Mouse (Mus musculus): ENCODE data around the gene Fam213a. TPM values are rescaled to one million over a fixed set of nuclear protein-coding genes. Genes with fewer than 3 reads are reported as not detected.

Fam213a gene
- polyA plus RNA-seq, 1 experiment from 2014 or later: 50.5 TPM

DNA sequence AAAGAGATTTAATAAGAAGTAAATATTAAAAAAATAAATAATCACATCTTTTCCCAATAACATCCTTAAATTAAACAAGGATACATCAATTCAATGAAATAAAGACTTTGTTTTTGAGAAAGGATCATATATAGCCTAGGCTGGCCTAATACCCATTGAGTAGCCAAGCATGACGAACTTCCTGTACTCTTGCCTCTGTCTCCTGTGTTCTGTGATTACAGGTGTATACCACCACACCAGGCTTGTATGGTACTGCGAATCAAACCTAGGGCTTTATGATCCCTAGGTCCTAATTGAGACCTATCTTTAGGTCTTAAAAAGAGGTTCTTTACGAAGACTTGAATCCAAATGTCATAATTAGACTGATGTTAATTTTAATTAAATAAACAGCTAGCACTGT is 7.7 kb upstream of the Fam213a start:
- Histone ChIP-seq H3K36me3 (replicated peaks) (no peaks in the 10 kb centered on the region), H3K4me1 (no peaks in the 10 kb centered on the region), H3K9me3 (no peaks in the 10 kb centered on the region), H3K27me3 (ENCODE audit: poor library complexity, severe bottlenecking) (no peaks in the 10 kb centered on the region), H3K27ac (no peak overlapping the region), H3K4me3 (no peak overlapping the region)
- WGBS: 91% methylated on average over 3 of the region's 3 CpGs
- no peak for DNase-seq (ENCODE audit: extremely low spot score, low spot score)

DNA sequence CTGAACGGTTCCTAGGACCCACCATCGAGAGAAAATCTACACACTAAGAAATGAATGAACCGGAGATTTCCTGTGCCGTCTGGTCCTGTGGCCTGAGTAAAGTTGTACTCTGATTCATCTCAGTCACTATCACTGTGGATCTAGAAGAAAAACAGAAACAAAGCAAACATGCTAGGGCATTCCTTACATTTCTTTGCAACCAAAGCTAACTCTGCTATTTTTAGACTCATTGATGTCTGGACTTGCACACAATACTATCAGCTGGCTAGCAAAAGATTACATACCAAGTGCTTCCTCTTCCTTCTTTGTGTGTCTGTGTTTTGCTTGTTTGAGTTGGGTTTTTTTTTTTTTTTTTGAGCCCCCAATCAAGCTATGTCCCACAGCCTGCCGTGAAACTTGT is 3.9 kb upstream of the Fam213a start:
- 0 out of 2 replicates have a peak, but pooled peaks cover 8% of the 10 kb centered on the region for H3K27me3 ChIP-seq (ENCODE audit: poor library complexity, severe bottlenecking)
- DNase-seq (ENCODE audit: extremely low spot score, low spot score): no peak
- no peak overlapping the region for H3K27ac ChIP-seq
- no peaks in the 10 kb centered on the region for H3K36me3 ChIP-seq (replicated peaks)
- no peaks in the 10 kb centered on the region for H3K9me3 ChIP-seq
- H3K4me3 ChIP-seq: no peak overlapping the region
- peaks cover 17% of the 10 kb centered on the region for H3K4me1 ChIP-seq
- whole genome bisulfite sequencing: 89% methylated on average over 5 of the region's 5 CpGs

DNA sequence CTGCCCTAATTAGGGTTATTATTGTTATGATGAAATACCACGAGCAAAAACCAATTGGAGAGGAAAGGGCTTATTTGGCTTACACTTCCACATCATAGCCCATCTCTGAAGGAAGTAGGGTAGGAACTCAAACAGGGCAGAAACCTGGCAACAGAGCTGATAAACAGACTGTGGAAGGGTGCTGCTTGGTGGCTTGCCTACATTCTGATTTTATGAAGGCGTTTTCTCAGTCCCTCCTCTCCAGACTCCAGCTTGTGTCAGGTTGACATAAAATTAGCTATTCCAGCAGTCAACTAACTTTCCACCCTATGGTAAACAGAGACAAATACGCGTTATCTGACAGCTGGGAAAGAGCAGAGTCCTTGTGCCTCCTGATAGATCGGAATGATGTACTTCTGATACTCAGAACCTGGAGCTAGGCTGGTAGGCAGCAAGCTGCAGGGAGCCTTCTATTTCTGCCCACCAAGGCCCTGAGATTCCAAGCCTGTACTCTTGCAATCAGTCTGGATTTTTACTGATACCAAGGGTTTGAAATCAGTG is 1.2 kb upstream of the Fam213a start:
- DNase-seq (ENCODE audit: extremely low spot score, low spot score): no peak
- WGBS: 73% methylated on average over 5 of the region's 5 CpGs
- H3K36me3 ChIP-seq (replicated peaks): no peaks in the 10 kb centered on the region
- peaks cover 17% of the 10 kb centered on the region for H3K4me1 ChIP-seq
- 0 out of 2 replicates have a peak, but pooled peaks cover 8% of the 10 kb centered on the region for H3K27me3 ChIP-seq (ENCODE audit: poor library complexity, severe bottlenecking)
- no peaks in the 10 kb centered on the region for H3K9me3 ChIP-seq
- no peak overlapping the region for H3K4me3 ChIP-seq
- no peak overlapping the region for H3K27ac ChIP-seq

DNA sequence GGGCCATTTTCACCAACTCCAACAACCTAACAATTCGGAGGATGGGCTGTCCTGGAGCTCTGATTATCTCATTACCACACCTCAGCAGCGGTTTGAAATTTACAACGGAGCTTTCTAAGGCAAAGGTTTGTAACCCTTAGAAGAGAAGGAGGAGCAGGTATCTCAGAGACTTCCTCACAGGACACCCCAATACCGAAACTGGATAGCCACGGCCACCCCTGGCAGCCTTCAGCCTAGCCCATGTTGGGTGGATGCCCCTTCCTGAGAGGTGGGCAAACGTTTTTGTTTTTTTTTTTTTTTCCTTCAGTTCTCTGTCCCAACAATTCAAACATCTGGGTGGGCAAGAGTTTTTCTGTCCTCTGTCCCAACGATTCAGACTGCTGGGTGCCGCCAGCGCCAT is 445 bp downstream of the Fam213a start:
- Histone ChIP-seq H3K36me3 (replicated peaks) (no peaks in the 10 kb centered on the region), H3K4me1 (peaks cover 21% of the 10 kb centered on the region), H3K27me3 (ENCODE audit: poor library complexity, severe bottlenecking) (0 out of 2 replicates have a peak, but pooled peaks cover 8% of the 10 kb centered on the region), H3K27ac (peak overlapping the region; percentile 88), H3K4me3 (peak overlapping the region; percentile 71), H3K9me3 (no peaks in the 10 kb centered on the region)
- no peak for DNase-seq (ENCODE audit: extremely low spot score, low spot score)
- WGBS: 24% methylated on average over 9 of the region's 9 CpGs

DNA sequence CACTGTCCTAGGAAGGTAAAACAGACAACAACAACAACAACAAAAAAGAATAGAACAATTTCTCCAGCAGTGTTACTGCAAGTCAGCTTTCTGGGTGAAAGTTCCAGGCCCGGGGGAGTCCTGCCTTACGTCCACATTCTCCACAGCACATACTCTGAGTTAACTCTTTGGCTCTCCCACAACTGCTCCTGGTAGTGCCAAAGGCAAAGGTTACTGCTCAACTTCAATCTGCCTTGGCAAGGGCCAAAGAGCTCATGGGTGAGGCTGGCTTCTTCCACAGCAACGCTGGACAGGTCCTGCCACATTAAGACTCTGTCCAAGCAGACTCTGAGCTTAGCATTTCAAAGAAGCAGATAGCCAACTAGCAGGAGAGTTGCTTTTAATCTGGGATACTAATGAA is 1.7 kb downstream of the Fam213a start:
- Histone ChIP-seq H3K9me3 (no peaks in the 10 kb centered on the region), H3K27ac (no peak overlapping the region), H3K36me3 (replicated peaks) (no peaks in the 10 kb centered on the region), H3K4me3 (no peak overlapping the region), H3K4me1 (peaks cover 24% of the 10 kb centered on the region), H3K27me3 (ENCODE audit: poor library complexity, severe bottlenecking) (0 out of 2 replicates have a peak, but pooled peaks cover 8% of the 10 kb centered on the region)
- WGBS: 91% methylated on average over 3 of the region's 3 CpGs
- DNase-seq (ENCODE audit: extremely low spot score, low spot score): no peak

DNA sequence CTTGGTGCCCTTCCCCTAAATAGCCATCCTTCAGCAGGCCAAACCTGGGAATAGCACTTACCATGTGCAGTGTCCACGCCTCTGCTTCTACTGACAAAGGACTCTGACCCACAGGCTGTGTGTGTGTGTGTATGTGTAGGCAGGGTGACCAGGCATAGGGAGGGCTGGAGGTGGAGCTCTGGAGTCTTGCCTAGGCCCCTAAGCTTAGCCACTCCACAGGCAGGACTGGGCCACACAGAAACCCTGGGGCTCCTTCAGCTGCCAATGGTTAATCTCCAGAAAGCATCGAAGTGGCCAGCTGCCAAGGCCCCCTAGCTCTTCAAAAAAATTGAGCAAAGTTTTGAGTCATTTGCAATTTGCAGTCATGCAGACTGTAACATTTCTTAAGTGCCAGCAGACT is 5.5 kb downstream of the Fam213a start:
- Histone ChIP-seq H3K27me3 (ENCODE audit: poor library complexity, severe bottlenecking) (peaks cover 11% of the 10 kb centered on the region), H3K27ac (0 out of 2 replicates have a peak overlapping the region, but pooled peaks have one; percentile 48), H3K36me3 (replicated peaks) (no peaks in the 10 kb centered on the region), H3K4me1 (peaks cover 30% of the 10 kb centered on the region), H3K9me3 (no peaks in the 10 kb centered on the region), H3K4me3 (no peak overlapping the region)
- WGBS: 67% methylated on average over 2 of the region's 2 CpGs
- no peak for DNase-seq (ENCODE audit: extremely low spot score, low spot score)

DNA sequence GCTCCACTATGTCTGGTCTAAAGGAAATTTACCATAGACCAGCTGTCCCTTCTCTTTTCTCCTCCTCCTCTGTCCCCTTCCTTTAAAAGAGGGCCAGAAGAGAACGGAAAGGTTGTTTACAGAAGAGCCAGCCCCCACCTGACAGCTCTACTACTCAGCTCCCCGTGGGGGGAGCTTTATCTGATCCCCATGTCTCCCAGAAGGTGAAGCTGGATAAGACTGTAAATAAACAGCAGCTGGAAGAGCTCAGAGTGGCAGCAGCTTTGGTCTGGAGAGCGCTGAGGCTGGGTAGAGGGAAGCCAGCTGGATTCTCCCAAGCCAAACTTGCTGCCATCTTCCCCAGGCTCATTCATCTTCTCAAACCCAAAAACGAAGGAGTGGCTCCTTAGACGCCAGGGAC is 5.9 kb downstream of the Fam213a start:
- no peak for DNase-seq (ENCODE audit: extremely low spot score, low spot score)
- peaks cover 28% of the 10 kb centered on the region for H3K4me1 ChIP-seq
- no peaks in the 10 kb centered on the region for H3K36me3 ChIP-seq (replicated peaks)
- 45% methylated on average over 5 of the region's 5 CpGs for WGBS
- H3K9me3 ChIP-seq: no peaks in the 10 kb centered on the region
- no peak overlapping the region for H3K4me3 ChIP-seq
- peaks cover 14% of the 10 kb centered on the region for H3K27me3 ChIP-seq (ENCODE audit: poor library complexity, severe bottlenecking)
- no peak overlapping the region for H3K27ac ChIP-seq

DNA sequence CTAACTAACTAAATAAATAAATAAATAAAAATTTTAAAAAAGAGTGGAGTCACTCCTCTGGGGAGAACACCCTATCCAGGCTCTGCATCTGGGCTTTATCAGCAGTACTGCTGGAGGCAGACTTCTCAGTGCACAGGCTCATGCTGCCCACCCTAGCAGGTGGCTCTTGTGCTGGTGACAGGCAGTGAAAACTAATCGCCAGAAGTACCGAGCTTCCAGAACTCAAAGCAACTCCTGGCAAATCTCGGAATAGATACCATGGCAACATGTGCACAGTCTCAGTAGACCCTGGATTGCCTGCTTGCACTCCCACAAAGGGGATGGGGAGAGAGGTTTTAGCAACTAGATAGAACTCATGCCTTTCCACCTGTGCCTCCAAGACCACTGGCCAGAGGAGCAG is 6.7 kb downstream of the Fam213a start:
- H3K9me3 ChIP-seq: no peaks in the 10 kb centered on the region
- WGBS: 70% methylated on average over 3 of the region's 3 CpGs
- DNase-seq (ENCODE audit: extremely low spot score, low spot score): no peak

DNA sequence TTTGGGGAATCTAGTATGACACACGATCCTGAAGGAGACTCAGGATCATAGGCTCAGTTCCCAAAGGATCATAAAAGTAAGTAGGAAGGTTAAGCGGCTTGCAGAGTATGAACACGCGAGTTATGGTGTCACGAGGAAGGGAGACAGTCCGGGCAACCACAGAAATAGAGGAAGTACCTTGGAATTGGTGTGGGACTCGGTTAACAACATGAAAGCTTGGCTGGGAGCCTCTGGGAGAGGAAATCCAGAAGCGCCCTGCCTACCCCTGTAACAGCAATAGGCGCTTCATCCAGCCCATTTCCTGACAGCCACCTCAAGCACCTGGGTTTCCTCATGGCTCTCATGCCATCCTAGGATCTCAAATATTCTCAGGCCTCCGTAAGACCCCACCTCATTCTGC is 7.3 kb downstream of the Fam213a start:
- peaks cover 28% of the 10 kb centered on the region for H3K4me1 ChIP-seq
- no peak for DNase-seq (ENCODE audit: extremely low spot score, low spot score)
- H3K4me3 ChIP-seq: no peak overlapping the region
- peaks cover 23% of the 10 kb centered on the region for H3K27me3 ChIP-seq (ENCODE audit: poor library complexity, severe bottlenecking)
- H3K9me3 ChIP-seq: no peaks in the 10 kb centered on the region
- peaks cover 7% of the 10 kb centered on the region for H3K36me3 ChIP-seq (replicated peaks)
- no peak overlapping the region for H3K27ac ChIP-seq
- WGBS: 92% methylated on average over 10 of the region's 10 CpGs

More for the DNA sequence above, 6.7 kb downstream of the Fam213a start:
- Histone ChIP-seq H3K27me3 (ENCODE audit: poor library complexity, severe bottlenecking) (peaks cover 18% of the 10 kb centered on the region), H3K36me3 (replicated peaks) (peaks cover 2% of the 10 kb centered on the region; the same call in 1 of the 2 replicates), H3K4me1 (peaks cover 28% of the 10 kb centered on the region), H3K4me3 (no peak overlapping the region), H3K27ac (no peak overlapping the region)

DNA sequence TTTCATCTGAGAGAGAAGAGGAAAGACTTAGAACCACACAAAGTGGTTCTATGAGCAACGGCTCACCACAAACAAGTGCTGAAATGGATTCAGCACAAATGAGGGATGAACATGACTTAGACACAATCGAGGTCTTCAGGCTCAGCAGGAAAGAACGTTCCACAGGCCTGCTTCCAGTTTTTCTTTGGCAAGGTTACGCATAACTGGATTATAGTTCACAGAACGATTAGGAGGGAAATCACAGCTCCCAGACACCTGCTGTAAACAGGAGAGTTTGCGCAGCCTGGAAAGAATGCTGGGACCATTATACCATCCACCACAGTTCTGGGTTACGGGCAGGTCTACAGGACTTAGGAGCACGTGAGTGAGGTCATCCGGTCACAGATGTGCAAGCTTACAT is 7.9 kb downstream of the Fam213a start:
- Histone ChIP-seq H3K36me3 (replicated peaks) (peaks cover 11% of the 10 kb centered on the region), H3K4me3 (no peak overlapping the region), H3K4me1 (peaks cover 28% of the 10 kb centered on the region), H3K27ac (no peak overlapping the region), H3K9me3 (no peaks in the 10 kb centered on the region), H3K27me3 (ENCODE audit: poor library complexity, severe bottlenecking) (peaks cover 23% of the 10 kb centered on the region)
- DNase-seq (ENCODE audit: extremely low spot score, low spot score): no peak
- 87% methylated on average over 9 of the region's 9 CpGs for WGBS

DNA sequence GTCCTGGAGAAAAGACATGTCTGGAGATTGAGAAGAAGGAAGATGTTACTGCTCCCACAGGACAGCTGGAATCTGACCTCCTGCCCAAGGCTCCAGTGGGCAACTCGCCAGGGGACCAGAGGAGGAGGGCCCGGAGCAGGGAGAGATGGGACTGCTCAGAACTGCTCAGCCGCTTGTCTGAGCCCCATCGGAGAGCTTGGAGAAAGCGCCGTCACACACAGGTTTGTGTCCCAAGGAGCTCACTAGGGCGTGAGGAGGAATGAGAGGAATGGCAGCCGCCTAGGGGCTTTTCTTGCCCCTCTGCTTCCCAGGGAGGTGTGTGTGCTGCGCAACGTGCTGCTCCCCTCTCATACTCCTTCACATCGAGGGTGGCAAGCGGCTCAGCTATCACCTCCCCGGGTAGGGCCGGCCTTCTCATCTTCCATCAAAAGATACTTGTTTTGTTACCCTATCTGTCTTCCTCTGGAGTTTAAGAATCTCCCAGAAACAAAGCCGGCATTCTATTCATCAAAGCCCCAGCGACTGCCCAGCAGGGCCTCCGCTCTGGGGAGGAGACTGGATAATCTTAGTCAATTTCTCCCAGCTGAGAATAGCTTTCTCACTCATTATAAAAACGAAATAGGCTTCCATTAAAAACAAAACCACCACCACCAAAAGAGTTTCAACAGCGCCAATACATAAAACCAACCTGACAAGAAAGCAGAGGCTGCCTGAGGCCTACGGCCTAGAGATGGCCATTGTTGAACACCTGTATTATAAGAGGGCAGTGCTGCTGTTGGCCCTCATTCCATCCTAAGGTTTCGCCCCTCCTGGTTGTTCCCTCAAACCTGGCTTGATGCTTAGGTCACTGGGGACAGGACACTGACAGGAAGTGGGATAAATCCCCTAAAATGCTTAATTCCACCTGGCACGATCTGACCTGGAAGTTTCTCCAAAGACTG is 9.1 kb downstream of the Fam213a start:
- Histone ChIP-seq H3K27ac (peak overlapping the region; percentile 66), H3K27me3 (ENCODE audit: poor library complexity, severe bottlenecking) (peaks cover 23% of the 10 kb centered on the region), H3K4me1 (peaks cover 28% of the 10 kb centered on the region), H3K4me3 (peak overlapping the region; percentile 35), H3K9me3 (no peaks in the 10 kb centered on the region), H3K36me3 (replicated peaks) (peaks cover 15% of the 10 kb centered on the region)
- DNase-seq (ENCODE audit: extremely low spot score, low spot score): peak; percentile 29
- 6% methylated on average over 22 of the region's 22 CpGs for WGBS

DNA sequence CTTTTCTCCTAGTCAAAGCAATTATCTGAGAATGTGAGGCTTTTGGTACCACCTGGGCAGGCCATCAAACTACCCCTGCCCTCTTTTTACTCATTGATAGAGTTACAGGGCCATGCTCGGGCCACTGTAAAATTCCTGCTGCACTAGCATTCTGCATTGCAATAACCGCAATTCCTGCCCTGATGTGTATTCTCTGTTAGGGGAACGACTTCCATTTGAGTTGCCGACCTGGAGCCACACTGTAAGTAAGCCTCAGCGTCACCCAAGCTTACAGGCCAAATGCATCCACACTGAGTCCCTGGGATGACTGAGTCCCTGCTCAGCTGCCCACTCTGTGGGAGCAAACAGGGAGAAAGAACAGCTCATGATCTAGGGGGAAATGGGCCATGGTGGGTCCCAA is 12.0 kb downstream of the Fam213a start:
- Histone ChIP-seq H3K27ac (no peak overlapping the region), H3K4me1 (peaks cover 22% of the 10 kb centered on the region), H3K36me3 (replicated peaks) (peaks cover 34% of the 10 kb centered on the region), H3K4me3 (no peak overlapping the region), H3K27me3 (ENCODE audit: poor library complexity, severe bottlenecking) (peaks cover 23% of the 10 kb centered on the region), H3K9me3 (no peaks in the 10 kb centered on the region)
- WGBS: 90% methylated on average over 5 of the region's 5 CpGs
- DNase-seq (ENCODE audit: extremely low spot score, low spot score): no peak

DNA sequence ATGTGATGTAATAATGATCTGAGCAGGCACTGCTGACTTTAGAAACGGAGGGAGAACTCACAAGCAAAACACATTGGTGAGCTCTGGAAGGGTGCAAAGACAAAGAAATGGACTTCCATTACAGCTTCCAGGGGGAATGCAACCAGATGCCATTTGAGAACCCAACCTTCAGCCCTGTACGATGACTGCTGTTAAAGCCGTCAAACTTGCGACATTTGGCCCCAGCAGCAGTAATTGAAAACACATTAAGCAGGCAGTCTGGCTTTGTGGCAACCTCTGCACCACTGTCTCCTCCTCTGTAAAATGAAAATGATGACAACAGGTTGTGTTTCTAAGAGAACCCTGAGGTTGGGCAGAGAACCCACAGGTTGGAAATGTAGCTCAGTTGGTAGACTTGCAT is 12.8 kb downstream of the Fam213a start:
- Histone ChIP-seq H3K27me3 (ENCODE audit: poor library complexity, severe bottlenecking) (peaks cover 23% of the 10 kb centered on the region), H3K36me3 (replicated peaks) (peaks cover 37% of the 10 kb centered on the region), H3K4me3 (no peak overlapping the region), H3K4me1 (peaks cover 22% of the 10 kb centered on the region), H3K27ac (no peak overlapping the region), H3K9me3 (no peaks in the 10 kb centered on the region)
- no peak for DNase-seq (ENCODE audit: extremely low spot score, low spot score)
- 68% methylated on average over 4 of the region's 4 CpGs for WGBS
